Mouse (Mus musculus) forebrain, embryonic 14.5 days (tissue): ENCODE data around the gene Tlcd1. TPM values are rescaled to one million over a fixed set of nuclear protein-coding genes. Genes with fewer than 3 reads are reported as not detected.

Source experiments
- ATAC-seq: fragments of 200-750 bp; cut with Nextera tagmentation; 2 replicates; pipeline ENCODE4 v1.8.0; 2017; ENCODE audit warnings: mild to moderate bottlenecking, moderate library complexity
- DNase-seq: peaks from one replicate; pipeline ENCODE4 v3.0.0-alpha.2; 2015; ENCODE audit warnings: low spot score
- H3K27ac ChIP-seq: fragments of 300-500 bp; sonication (generic); 2 replicates; pipeline ENCODE4 v1.5.1; 2014; ENCODE audit warnings: low read depth, mild to moderate bottlenecking, control low read depth, low read length, moderate library complexity
- H3K27me3 ChIP-seq: fragments of 300-500 bp; sonication (generic); replicated peaks from 2 replicates; pipeline ENCODE4 v1.6.1; 2014; ENCODE audit warnings: low read length, control low read depth, mixed read lengths; ENCODE audit not compliant: control insufficient read depth, insufficient read depth
- H3K36me3 ChIP-seq: fragments of 300-500 bp; sonication (generic); 2 replicates; pipeline ENCODE4 v1.6.1; 2014; ENCODE audit warnings: low read length, control low read depth; ENCODE audit not compliant: control insufficient read depth, insufficient read depth
- H3K4me1 ChIP-seq: fragments of 300-500 bp; sonication (generic); 2 replicates; pipeline ENCODE4 v1.6.1; 2014; ENCODE audit warnings: antibody characterized with exemption, low read length, control low read depth; ENCODE audit not compliant: control insufficient read depth, insufficient read depth
- H3K4me2 ChIP-seq: fragments of 300-500 bp; sonication (generic); 2 replicates; pipeline ENCODE4 v1.6.1; 2014; ENCODE audit warnings: mild to moderate bottlenecking, control low read depth, low read length
- H3K4me3 ChIP-seq: fragments of 300-500 bp; sonication (generic); 2 replicates; pipeline ENCODE4 v1.5.1; 2014; ENCODE audit warnings: low read depth, low read length, control low read depth
- H3K9ac ChIP-seq: fragments of 300-500 bp; sonication (generic); 2 replicates; pipeline ENCODE4 v1.6.1; 2014; ENCODE audit warnings: mild to moderate bottlenecking, low read length, control low read depth, moderate library complexity
- H3K9me3 ChIP-seq: fragments of 300-500 bp; sonication (generic); replicated peaks from 2 replicates; pipeline ENCODE4 v1.6.1; 2016; ENCODE audit warnings: low read length, control low read depth, mixed read lengths; ENCODE audit not compliant: control insufficient read depth
- WGBS: fragments of 180-500 bp; shearing (Covaris S2); extraction: QIAGEN DNeasy Blood & Tissue Kit; methylation state at CpG from one replicate; pipeline ENCODE4 v1.1.7; 2014; 5-methylcytosine and 5-hydroxymethylcytosine counted together
- microRNA-seq: library from miRNA; unstranded; fragments of <30 nt; microRNA quantifications from one replicate; pipeline ENCODE4, GENCODE M21; 2016
- polyA plus RNA-seq: library from polyadenylated mRNA; unstranded; fragments of >200 nt; fragmentation: Nextera tagmentation; extraction: Ambion mirVana; gene quantifications from 2 replicates; pipeline ENCODE4 v1.2.1, GENCODE M21; 2014

Gene Tlcd1
- polyA plus RNA-seq, 1 experiment from 2014 or later, result 4.4 TPM

DNA sequence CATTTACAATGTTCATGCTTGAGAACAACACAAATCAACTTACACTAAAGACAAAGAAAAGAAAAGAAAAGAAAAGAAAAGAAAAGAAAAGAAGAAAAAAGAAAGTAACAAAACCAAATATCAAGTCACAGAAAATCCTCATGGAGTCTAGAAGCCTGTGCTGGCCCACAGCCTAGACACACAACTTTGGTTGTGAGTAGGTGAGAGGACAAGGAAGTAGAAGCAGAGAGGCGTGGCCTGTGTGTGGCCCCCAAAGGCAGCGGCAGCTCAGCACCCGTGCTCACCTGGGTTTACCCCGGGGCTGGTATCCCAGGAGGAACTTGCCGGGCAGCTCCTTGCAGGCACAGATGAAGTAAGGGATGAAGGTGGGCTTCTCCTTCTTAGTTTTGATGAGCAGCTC lies 35.0 kb downstream of the Tlcd1 start:
- WGBS, result 93% methylated on average over 5 of the region's 5 CpGs
- no peak overlapping the region for H3K4me3 ChIP-seq
- H3K27ac ChIP-seq, result no peak overlapping the region
- no peak for DNase-seq
- no peaks in the 10 kb centered on the region for H3K4me1 ChIP-seq
- no peaks in the 10 kb centered on the region for H3K27me3 ChIP-seq
- no peaks in the 10 kb centered on the region for H3K9me3 ChIP-seq
- no peak overlapping the region for H3K4me2 ChIP-seq
- H3K9ac ChIP-seq, result no peak overlapping the region
- peaks cover 99% of the 10 kb centered on the region for H3K36me3 ChIP-seq
- ATAC-seq, result no peak

- no peak for ATAC-seq
- no peak overlapping the region for H3K4me3 ChIP-seq
- 94% methylated on average over 14 of the region's 14 CpGs for WGBS
- H3K27me3 ChIP-seq, result no peaks in the 10 kb centered on the region
- no peaks in the 10 kb centered on the region for H3K4me1 ChIP-seq
- H3K4me2 ChIP-seq, result no peak overlapping the region
- no peaks in the 10 kb centered on the region for H3K9me3 ChIP-seq
- no peak for DNase-seq
- no peak overlapping the region for H3K9ac ChIP-seq
- peaks cover 99% of the 10 kb centered on the region for H3K36me3 ChIP-seq
- H3K27ac ChIP-seq, result no peak overlapping the region
These were observed 36.7 kb downstream of the Tlcd1 start for GRCm38 (mm10) chr11:78213086-78213817.

DNA sequence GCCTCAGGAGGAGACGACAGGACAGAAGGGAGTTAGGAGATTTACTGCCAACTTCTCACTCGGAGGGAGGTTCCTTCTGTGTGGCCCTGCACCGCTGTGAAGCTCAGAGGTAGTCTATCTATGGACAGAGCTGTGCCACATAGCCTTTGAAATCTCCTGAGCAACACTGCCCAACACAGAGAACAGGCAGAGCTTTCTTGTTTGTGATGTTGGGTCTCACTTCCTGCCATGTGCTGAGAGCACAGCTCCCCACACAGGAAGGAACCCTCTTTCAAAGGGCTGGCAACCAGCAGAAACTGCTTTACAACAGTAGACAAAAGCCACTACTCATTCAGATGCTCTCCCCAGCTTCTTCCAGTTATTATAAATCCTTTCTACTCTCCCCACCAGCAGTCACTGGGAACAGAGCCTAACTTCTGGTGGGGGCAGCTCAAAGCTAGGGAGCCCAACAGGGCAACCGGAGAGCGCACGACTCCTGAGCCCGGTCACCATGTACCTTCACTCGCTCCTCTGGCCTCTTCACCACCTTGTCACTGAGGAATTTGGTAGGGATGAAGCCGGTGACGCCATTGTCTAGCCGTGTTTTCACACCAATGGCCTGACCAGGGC lies 39.3 kb downstream of the Tlcd1 start:
- 94% methylated on average over 11 of the region's 11 CpGs for WGBS
- Histone ChIP-seq H3K27ac (no peak overlapping the region), H3K4me2 (no peak overlapping the region), H3K4me1 (no peaks in the 10 kb centered on the region), H3K4me3 (no peak overlapping the region), H3K9ac (no peak overlapping the region), H3K27me3 (no peaks in the 10 kb centered on the region), H3K36me3 (peaks cover 98% of the 10 kb centered on the region), H3K9me3 (no peaks in the 10 kb centered on the region)
- no peak for ATAC-seq
- DNase-seq, result no peak

DNA sequence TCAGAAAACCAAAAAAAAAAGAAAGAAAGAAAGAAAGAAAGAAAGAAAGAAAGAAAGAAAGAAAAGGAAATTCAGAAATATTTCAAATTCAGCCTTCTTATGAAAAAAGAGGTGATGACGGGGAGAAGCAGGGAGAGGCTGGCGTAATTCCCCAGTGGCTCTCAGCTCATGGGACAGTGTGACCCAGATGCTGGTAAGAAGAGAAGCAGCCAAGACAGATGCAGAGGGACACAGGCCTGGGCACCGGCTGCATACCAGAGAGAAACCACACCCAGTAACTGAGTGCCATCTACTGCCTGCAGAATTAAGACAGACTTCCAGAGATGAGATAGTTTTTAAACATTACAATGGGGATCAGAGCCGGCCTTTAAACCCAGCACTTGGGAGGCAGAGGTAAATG lies 47.1 kb downstream of the Tlcd1 start:
- Histone ChIP-seq H3K4me3 (no peak overlapping the region), H3K4me2 (no peak overlapping the region)
- 92% methylated on average over 4 of the region's 4 CpGs for WGBS

More for the DNA sequence above, 47.1 kb downstream of the Tlcd1 start:
- no peak for ATAC-seq
- H3K4me1 ChIP-seq, result no peaks in the 10 kb centered on the region
- peaks cover 98% of the 10 kb centered on the region for H3K36me3 ChIP-seq
- no peak for DNase-seq
- H3K27ac ChIP-seq, result no peak overlapping the region
- H3K9ac ChIP-seq, result no peak overlapping the region
- no peaks in the 10 kb centered on the region for H3K9me3 ChIP-seq
- H3K27me3 ChIP-seq, result no peaks in the 10 kb centered on the region

Small RNA genes lying within 50 kb of the gene (microRNA-seq; reads per million reads assigned to microRNA genes)
- gene Mir7653, result not detected

Other genes starting within 250 kb of the Tlcd1 start
- gene Sez6, start 245.9 kb upstream of the Tlcd1 start, polyA plus RNA-seq, result 140 and 175 TPM in 2 replicates
- 16.5 and 17.0 TPM in 2 replicates for gene Phf12, start 194.0 kb upstream of the Tlcd1 start, polyA plus RNA-seq
- gene Dhrs13, start 144.4 kb upstream of the Tlcd1 start, polyA plus RNA-seq, result 36.6 and 38.8 TPM in 2 replicates
- 56.2 and 64.6 TPM in 2 replicates for gene Flot2, start 138.8 kb upstream of the Tlcd1 start, polyA plus RNA-seq
- 36.8 and 40.2 TPM in 2 replicates for gene Eral1, start 96.3 kb upstream of the Tlcd1 start, polyA plus RNA-seq
- 22.3 and 23.9 TPM in 2 replicates for gene Fam222b, start 82.1 kb upstream of the Tlcd1 start, polyA plus RNA-seq
- 79.2 and 82.6 TPM in 2 replicates for gene Traf4, start 11.1 kb upstream of the Tlcd1 start, polyA plus RNA-seq
- gene Nek8, start within 50 bp of the Tlcd1 start, polyA plus RNA-seq, result 4.6 and 5.5 TPM in 2 replicates
- gene Rpl23a, start 6.9 kb downstream of the Tlcd1 start, polyA plus RNA-seq, result 1,011 and 1,206 TPM in 2 replicates
- 48.1 and 48.2 TPM in 2 replicates for gene Rab34, start 11.7 kb downstream of the Tlcd1 start, polyA plus RNA-seq
- gene Proca1, start 16.7 kb downstream of the Tlcd1 start, polyA plus RNA-seq, result 0.55 and 0.73 TPM in 2 replicates
- 82.4 and 90.2 TPM in 2 replicates for gene Sdf2, start 69.0 kb downstream of the Tlcd1 start, polyA plus RNA-seq
- 17.7 and 21.7 TPM in 2 replicates for gene Supt6, start 69.3 kb downstream of the Tlcd1 start, polyA plus RNA-seq
- gene 2610507B11Rik, start 85.0 kb downstream of the Tlcd1 start, polyA plus RNA-seq, result 49.4 and 56.0 TPM in 2 replicates
- 0.19 and 0.43 TPM in 2 replicates for gene BC030499, start 114.1 kb downstream of the Tlcd1 start, polyA plus RNA-seq
- 21.5 and 25.4 TPM in 2 replicates for gene Spag5, start 124.8 kb downstream of the Tlcd1 start, polyA plus RNA-seq
- 161 and 167 TPM in 2 replicates for gene Aldoc, start 146.3 kb downstream of the Tlcd1 start, polyA plus RNA-seq
- gene Pigs, start 151.7 kb downstream of the Tlcd1 start, polyA plus RNA-seq, result 46.8 and 51.0 TPM in 2 replicates
- gene Unc119, start 166.8 kb downstream of the Tlcd1 start, polyA plus RNA-seq, result 72.5 and 73.8 TPM in 2 replicates
- gene Foxn1, start 209.8 kb downstream of the Tlcd1 start, polyA plus RNA-seq, result not detected in 2 replicates
- not detected in 2 replicates for gene Slc13a2, start 245.5 kb downstream of the Tlcd1 start, polyA plus RNA-seq